Mouse (Mus musculus): ENCODE data around the gene Chek2.
"Not testable (repeated sequence)": the region's sequence is repeated elsewhere in the genome, so short reads cannot be mapped to it uniquely, and the experiment has no call there.

Chek2 gene

DNA sequence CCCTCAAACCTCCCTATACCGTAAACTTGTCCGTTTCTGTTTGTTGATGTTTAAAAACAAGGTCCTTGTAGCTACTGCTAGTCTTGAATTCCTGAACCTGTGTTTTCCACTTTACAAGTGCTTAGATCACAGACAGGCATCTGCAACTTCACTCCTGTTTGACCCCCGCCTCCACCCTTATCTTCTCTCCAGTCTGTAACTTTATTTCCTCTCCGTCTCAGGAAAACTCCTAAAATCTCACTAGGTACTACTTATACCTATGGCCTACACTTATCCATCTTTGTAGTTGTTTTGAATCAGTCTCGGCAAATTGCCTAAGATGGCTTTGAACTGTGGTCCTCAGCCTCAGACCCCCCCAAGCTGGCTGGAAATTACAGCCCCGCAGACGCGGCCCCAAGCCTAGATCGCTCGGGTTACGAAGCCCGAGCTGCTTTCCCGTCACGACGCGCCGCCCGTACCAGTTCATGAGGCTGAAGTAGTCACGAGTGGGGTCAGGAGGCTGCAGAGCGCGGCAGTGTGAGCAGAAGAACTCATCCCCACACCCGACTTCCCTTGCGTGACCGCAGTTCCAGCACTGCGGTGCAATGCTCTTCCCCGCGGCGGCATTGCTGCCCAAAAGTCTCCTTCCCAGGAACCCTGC is 621 bp upstream of the Chek2 start:
- no peak for DNase-seq (ENCODE audit: low read depth)

DNA sequence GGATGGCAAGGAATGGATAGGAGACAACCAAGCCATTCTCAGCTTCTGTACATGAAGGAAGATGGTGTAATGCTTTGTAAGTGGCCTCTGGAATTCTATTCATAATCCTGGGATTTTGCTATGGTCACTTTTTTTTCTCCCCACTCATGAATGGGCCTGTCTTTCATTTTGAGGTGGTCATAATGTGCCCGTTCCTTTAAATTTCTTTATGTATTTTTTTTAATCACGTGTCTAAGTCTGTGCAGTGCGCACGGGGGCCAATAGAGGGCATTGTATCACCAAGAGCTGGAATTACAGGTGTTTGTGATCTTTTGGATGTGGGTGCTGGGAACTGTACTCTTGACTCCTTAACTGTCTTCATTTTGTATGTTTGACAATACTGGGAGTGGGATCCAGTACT is 686 bp downstream of the Chek2 start:
- DNase-seq (ENCODE audit: low read depth) = peak; percentile 80

DNA sequence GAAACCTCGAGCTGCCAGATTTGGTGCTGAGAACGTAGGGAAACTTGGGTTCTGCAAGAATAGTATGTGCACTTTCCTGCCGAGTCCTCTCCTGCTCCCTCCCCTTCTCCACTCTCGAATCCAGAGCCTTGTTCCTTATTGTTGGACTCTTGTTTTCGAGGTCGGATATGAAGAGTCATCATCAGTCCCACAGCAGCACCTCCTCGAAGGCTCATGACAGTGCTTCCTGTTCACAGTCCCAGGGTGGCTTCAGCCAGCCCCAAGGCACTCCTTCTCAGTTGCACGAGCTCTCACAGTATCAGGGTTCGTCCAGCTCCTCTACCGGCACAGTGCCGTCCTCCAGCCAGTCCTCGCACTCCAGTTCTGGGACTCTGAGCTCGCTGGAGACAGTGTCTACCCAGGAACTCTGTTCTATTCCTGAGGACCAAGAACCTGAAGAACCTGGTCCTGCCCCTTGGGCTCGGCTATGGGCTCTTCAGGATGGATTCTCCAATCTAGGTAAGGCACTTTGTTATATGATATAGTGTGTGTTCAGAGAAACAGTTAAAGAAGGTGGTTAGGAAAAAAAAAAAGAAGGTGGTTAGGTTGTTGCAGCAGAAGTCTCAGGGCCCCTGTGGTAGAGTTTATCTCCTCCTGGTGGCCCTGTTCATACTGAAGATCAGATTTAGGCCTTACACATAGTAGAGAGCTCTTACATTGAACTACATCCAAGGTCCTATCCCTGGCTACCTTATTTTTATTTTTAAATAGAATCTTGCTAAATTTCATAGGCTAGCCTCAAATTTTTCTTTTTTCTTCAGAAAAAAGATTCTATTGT is 1.5 kb downstream of the Chek2 start:
- peak; percentile 10 for DNase-seq (ENCODE audit: low read depth)

DNA sequence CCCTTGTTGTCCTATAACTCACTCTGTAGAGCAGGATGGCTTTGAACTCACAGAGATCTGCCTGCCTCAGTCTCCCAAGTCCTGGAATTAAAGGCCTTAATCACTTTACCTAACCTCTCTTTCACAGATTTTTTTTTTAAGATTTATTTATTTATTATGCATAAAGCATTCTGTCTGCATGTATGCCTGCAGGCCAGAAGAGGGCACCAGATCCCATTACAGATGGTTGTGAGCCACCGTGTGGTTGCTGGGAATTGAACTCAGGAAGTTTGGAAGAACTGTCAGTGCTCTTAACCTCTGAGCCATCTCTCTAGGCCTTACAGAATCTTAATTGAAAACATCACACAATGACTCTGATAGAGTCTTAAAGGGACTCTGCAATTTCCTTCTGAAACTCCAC is 13.2 kb downstream of the Chek2 start:
- no peak for DNase-seq (ENCODE audit: low read depth)

DNA sequence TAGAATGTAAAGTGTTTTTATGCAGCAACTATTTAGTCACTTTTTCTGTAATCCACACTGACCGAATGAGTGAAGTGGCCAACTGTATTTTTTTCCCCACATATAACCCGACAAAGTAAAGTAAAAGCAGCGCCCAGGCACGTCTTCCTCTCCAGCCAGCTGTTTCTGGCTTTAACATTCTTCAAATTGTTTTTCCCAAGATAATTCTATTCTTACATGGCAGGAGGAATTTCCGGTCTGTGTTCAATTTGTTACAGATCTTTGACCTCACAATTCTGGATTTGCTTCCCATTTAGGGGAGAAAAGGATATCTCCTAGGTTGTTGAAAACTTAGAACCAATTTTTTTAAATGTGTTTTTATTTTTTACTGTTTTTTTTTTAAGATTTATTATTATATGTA is 17.3 kb downstream of the Chek2 start:
- DNase-seq (ENCODE audit: low read depth) = no peak

DNA sequence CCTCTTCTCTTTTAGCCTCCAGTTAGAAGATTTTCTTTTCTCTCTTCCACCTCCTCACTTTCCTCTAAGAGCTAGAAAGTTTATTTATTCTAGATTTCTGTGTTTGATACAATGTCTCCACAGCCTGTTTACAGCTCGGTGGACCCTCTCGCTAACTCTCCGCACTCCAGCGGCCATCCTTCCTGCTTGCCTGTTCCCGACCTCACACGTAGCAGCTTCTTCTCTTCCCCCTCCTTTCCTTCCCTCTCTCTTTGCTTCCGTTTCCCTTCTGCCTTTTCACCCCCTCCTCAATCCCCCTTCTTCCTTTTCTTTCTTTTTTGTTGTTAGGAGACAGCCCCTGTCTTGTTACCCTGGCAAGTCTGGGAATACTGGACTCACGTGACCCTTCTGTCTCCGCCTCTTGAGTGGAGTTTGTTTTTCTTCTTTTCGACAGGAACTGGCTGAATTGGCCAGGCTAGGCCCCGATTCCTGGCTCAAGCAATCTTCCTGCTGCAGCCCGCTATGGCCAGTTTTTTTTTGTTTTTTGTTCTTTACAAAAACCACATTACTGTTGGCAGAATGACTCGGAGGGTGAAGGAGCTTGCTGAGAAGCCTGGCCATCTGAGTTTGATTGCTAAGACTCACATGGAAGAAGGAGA is 19.4 kb downstream of the Chek2 start:
- DNase-seq (ENCODE audit: low read depth) = no peak

DNA sequence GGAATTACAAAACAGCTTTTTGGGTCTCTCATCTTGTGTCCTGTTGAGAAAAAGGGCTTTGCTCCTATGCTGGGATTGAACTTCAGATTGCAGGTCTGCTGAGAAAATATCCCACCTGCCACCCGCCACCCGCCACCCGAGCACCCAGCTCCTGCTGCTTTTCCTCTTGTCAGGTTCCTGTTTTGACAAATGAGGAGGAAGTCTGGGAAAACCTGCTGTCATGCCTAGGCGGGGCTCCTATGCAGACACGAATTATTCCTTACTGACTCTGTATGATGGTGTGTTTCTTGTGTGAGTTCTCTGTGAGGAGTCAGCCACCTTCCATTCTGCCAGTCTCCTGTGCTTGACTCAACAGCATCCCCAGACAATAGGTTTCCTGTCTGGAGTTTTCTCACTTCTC is 20.7 kb downstream of the Chek2 start:
- no peak for DNase-seq (ENCODE audit: low read depth)

DNA sequence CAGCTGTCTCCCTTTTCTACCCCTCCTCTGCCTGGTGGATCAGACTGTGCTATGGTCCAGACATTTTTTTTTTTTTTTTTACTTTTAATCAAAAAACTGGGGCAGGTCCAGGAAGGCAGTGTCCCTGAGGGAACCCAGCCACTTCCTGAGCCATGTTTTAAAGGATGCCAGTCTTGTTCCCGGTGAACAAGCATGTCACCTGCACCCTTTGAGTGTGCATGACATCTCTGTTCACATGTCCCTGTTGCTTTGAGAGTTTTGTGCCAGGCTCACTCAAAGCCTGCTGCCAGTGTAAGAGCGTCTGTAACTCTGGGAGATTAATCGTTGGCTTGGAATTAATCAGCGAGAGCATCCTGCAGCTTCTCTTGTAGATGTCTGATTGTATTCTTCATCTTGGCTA is 28.7 kb downstream of the Chek2 start:
- no peak for DNase-seq (ENCODE audit: low read depth)

DNA sequence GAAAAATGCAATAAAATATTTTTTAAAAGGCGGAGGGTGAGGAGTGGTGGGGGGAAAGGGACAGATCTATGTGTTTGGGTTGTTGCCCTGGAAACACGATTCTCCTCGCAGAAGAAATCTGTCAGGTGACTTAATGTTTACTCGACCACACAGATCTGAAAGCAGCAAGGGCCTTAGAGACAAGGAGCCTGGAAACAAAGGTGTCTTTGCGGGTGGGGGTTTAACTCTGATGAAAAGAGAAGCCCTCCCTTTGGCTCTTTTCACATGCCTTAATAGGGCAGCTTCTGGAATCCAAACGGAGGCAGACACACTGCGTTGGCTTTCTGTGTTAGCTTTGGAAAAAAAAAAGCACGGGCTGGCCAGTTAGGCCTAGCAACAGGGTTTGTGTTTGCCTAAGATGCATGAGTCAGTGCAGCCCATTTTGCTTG is 29.5 kb downstream of the Chek2 start:
- DNase-seq (ENCODE audit: low read depth) = no peak

DNA sequence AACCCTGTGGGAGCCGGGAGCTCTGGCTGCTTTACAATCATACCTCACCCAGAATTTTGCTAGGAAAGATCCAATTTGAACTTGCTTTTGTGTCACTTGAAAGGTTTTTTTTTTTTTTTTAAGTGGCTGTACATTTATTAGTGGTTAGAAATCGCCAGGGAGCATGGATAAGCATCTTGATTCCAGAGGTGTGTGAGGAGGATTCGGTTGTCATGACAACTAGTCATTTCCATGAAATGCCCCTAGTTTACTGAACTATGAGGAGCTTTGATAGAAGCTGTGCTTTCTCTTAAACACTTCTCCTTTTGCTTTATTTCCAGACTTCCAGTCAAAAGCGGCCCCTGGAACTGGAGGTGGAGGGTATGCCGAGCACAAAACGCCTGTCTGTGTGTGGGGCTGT is 33.4 kb downstream of the Chek2 start:
- no peak for DNase-seq (ENCODE audit: low read depth)

DNA sequence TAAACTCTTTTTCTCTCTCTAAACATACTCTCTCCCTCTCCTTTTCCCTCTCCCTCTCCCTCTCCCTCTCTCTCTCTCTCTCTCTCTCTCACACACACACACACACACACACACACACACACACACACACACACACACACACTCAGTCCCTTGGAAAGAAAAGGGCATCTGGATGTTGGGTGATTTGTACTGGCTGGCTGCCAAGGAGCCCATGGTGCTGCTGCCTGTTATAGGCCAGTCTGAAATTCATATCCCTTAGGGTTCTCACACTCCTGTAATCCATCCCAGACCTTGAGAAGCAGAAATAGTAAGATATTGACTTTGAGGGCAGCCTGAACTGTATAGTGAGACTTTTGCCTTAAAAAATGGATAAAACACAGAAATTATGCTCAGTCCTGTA is 34.9 kb downstream of the Chek2 start:
- no peak for DNase-seq (ENCODE audit: low read depth)

DNA sequence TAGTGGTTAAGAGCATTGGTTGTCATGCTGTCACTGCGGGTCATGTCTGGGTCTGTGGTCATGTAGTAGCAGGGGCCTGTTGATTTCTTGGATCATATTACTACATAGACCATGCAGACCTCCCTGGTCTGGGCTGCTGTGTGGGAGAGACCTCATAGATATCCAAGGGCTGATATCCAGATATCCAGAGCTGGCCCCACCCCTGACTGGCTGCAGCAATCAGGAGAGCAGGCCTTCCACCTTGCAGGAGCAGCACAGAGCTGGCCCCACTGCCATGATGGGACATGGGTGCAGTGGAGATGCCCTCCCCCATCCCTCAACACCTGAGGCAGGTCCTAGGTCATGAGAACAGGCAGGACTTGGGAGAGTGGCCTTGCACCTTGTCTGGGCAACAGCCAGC is 35.5 kb downstream of the Chek2 start:
- DNase-seq (ENCODE audit: low read depth) = no peak

DNA sequence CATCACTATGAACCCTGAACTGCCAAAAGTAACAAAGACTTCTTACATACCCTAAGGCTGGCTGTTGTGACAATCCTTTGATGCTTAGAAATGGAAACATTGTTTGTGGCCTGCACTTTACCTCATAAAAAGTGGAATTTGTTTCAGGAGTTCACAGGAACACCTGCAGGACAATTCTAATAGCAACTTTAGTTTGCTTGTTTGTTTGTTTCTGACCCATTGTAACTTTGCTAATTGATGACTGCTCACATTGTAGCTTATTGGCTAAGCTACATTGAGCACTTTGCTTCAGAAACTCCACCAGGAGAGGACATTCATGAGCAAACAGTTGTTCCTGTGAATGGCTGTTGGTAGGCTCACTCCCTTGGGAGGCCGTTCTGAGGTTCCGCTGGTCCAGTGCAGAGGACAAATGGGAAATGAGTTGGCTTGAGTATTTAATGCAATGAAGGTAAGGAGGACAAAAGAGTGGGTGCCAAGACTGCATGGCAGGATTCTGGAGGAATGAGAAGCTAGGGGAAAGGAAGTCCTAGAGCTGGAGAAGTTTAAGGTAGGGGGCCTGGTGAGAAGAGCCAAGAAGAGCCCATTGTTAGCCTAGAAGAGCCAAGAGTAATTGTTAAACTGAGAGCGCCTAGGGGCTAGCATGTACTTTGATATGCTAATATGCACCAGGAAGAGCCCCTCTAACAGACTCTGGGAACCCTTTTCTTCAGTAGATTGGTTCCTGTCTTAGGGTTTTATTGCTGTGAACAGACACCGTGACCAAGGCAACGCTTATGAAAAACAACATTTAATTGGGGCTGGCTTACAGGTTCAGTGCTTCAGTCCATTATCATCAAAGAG is 38.1 kb downstream of the Chek2 start:
- DNase-seq (ENCODE audit: low read depth) = no peak

DNA sequence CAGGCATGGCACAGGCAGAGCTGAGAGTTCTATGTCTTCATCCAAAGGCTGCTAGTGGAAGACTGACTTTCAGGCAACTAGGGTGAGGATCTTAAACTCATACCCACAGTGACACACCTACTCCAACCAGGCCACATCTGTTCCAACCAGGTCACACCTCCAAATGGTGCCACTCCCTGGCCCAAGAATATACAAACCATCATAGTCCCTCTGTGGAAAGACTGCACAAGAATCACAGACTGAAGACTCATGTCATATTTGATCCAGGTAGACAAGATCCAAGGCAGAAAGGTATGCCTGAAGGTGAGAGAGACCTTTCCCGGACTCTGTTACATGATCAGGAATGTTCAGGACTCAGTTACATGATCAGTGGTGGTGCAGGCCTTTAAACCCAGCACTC is 38.7 kb downstream of the Chek2 start:
- not testable (repeated sequence) for DNase-seq (ENCODE audit: low read depth)

DNA sequence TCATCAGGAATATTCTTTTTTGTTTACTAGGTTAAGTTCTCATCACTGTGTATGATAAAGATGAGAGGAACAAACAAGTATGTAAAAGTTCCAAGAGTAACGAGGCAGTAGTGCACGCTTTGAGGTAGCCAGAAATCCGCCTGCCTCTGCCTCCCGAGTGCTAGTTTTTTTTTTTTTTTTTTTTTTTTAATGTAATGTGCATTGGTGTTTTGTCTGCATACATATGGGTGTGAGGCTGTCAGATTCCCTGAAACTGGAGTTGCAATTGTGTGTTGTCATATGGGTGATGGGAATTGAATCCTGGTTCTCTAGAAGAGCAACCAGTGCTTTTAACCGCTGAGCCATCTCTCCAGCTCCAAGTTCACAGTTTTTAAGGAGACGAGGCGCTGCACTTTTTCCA is 39.3 kb downstream of the Chek2 start:
- DNase-seq (ENCODE audit: low read depth) = no peak

DNA sequence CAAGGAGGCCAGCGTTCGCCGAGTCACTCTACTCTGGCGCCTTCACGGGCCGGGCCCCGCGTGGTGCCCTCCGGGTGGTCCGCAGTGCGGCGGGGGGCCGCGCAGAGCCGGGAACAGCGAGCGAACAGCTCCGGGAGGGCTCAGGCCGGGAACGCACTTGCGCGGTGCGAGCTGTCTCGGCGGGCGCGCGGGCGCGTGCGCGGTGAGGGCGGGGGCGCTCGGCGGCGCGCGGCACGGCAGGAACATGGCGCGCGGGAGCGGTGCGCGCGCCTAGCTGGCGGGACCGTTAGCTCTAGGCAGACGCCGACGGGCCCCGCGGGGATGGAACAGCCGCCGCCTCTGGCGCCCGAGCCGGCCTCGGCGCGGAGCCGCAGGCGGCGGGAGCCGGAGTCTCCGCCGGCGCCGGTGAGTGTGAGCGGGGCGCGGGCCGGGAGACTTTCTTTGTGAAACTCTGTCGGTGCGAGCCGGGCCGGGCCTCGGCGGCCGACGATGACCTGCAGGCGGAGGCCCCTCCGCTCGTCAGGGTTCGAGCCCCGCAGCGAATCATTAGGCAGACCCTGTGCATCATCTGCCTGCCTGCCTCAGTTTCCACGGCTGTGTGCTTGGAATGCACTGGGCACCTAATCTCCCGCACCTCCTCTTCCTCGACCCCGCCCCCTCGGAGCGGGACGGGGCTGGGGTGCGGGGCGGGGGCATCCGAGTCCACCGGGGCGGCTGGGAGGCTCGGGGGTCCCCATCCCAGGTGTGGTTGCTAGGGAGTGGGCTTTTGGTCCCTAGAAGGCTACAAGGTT is 40.0 kb downstream of the Chek2 start, which contains the start of gene Ttc28:
Gene Ttc28, plus strand, starts transcription at position 220 of the 791 bp plus-strand sequence.
- DNase-seq (ENCODE audit: low read depth) = peak; percentile 83

DNA sequence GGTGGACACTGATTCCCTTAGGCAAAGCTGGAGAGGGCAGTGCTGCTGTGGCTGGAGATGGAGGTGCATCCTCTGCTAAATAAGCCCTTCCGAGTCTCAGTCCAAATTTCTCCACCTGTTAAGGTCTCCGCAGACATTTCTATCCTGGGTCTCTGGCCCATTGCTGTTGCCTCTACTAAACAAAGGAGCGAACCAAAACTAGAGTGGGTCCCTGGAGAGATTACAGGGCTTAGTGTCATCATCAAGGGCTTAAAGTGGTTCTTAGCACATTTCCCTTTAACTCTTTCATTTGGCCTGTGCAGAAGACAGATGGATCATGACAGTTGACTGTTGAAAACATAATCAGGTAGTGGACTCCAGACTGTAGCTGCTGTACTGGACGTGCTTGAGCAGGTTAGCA is 48.8 kb downstream of the Chek2 start:
- DNase-seq (ENCODE audit: low read depth) = no peak

DNA sequence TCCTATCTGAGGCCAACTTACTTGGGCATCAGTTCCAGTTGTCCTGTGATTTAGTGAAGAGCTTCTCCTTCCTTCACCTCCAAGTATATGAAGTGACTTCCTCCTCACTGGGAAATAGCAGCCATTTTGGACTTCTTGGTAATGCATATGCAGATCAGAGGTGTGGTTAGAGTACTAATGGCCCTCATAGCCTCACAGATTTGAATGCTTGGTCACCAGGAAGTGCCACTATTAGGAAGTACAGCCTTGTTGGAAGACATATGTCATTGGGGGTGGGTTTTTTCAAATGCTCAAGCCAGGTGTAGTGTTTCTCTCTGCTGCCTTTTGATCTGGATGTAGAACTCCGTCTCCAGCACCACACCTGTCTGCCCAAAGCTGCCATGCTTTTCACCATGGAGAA is 50.2 kb downstream of the Chek2 start:
- DNase-seq (ENCODE audit: low read depth) = no peak

DNA sequence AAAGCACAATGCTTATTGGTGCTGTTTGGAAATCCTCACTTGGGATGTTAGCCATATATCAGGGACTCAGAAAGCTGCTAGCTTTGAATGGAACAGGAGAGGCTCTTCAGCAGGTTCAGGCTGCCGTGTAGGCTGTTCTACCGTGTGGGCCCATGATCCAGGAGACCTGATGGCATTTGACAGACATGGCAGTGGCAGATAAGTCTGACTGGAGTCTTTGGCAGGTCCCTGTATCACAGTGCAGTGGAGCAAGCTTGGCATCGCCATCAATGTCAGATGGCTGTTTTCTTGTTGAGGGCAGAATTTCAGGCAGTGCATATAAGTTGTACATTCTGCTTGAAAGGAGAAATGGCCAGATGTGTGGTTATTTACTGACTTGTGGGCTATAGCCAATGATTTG is 50.8 kb downstream of the Chek2 start:
- no peak for DNase-seq (ENCODE audit: low read depth)

DNA sequence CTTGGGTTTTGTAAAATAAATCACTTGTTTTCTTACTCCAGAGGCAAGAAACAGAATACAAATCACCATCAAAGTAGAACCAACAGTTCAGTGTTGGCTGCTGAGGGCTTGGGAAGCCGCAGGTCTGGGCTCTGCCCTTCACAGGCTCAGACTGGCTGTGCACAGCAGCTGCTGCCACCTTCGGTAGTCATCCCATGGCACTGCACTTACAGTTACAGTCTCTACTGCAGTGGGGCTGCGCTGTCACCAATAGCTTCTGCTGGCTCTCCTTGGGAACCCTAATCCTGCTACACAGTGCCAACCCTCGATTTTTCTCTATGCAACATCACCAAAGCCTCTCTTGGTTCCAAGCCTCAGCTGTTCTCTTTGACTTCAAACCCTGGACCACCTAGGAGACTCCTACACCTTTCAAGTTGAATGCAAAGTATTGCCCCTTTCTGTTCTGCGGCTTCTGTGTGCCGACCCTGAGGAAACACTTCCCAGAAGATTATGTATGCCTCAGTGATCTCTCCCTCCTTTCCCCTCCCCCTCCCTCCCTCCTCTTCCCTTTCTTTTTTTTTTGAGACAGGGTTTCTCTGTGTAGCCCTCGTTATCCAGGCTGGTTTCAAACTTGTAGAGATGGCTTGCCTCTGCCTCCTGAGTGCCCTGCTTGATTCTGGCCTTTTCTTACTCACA is 57.5 kb downstream of the Chek2 start:
- no peak for DNase-seq (ENCODE audit: low read depth)

DNA sequence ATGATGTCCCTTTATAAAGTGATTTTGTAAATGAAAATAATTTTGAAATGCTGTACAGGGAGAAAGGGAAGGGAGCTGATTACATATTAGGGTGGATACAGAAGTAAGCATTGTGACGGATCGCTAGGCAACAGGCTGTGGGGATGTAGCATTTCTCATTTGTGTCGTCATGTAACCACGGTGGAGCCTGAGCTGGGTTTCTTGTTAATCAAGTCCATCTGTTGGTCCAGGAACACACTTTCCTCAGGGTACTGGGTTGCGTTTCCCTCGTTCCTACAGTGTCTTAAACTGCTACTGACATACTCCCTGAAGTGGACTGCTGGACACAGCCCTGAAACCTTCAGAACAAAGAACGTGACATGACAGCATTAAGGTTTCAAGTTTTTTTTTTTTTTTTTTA is 58.4 kb downstream of the Chek2 start:
- DNase-seq (ENCODE audit: low read depth) = no peak
